Mouse (Mus musculus): ENCODE data around the gene 1300017J02Rik.
"Not testable (repeated sequence)": the region's sequence is repeated elsewhere in the genome, so short reads cannot be mapped to it uniquely, and the experiment has no call there.

1300017J02Rik gene

DNA sequence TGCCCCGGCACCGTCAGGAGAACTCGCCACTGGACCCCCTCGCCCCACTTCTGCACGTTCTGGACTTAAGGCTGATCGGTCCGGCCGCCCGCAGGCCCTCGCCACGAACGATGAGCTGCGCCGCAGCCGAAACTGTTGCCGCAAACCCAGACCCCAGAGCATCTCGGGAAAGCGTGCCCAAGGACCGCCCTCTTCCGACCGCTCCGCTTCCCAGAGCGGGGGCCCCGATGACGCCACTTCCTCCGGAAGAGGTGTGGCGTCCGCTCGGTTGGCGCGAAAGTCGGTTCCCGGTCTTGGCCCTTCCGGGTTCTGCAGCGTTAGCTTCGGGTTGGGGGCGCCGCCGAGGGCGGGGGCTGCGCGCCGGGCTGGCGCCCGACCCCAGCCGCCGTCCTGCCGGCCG is at the start of gene 1300017J02Rik, which contains the start of gene Topbp1:
TSS of gene 1300017J02Rik (minus strand) at position 156 of the 400 bp plus-strand sequence.
TSS of gene Topbp1 (plus strand) at position 289 of the 400 bp plus-strand sequence.
- peak; percentile 90 for DNase-seq

DNA sequence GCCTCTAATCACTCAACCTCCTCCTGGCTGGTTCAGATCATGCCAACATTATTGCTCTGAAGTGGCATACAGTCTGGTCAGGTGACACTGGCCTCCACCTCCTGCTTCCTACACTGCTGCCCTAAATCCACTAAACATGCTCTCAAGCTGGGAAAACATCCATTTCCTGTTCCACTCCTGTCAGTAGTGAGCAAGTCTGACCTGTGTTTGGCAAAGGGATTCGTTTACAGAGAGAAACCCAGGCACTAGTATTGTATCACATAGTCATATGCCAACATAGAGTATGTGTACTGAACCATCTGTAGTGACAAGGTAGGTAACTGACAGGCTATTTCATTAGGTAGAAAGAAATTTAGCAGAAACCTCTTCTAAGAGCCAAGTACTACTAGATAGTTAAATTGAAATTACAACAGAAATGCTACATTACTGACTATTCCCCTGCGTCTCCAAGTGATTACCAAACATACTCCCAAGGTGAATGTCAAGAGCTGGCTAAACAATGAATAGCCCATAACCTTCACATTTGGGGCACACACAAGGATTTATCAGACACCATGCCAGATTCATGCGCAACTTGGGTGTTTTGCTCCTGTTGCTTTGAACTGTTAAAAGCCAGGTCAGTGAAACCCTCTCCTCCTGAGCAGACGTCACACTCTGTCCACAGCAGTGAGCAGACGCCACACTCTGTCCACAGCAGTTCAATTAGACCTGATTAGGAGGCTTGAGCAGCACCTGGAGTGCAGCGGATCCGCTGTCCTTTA is 48.8 kb upstream of the 1300017J02Rik start:
- not testable (repeated sequence) for DNase-seq

DNA sequence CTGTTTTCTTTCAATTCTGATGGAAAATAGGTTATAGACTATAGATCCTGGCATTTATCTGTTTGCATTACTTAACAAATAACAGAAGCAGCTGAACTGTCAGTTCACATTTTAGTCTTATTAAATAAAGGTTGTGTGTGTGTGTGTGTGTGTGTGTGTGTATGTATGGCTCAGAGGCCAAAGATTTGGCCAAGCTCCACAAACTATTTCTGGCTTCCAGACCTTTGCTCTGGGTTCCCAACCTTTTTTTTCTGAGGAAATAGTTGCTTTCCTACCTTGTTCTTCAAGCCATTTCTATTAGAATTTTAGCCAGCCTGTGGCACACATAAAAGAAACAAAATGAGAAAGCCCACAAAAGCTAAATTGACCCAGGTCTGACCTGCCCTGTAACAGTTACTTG is 43.9 kb upstream of the 1300017J02Rik start:
- no peak for DNase-seq

DNA sequence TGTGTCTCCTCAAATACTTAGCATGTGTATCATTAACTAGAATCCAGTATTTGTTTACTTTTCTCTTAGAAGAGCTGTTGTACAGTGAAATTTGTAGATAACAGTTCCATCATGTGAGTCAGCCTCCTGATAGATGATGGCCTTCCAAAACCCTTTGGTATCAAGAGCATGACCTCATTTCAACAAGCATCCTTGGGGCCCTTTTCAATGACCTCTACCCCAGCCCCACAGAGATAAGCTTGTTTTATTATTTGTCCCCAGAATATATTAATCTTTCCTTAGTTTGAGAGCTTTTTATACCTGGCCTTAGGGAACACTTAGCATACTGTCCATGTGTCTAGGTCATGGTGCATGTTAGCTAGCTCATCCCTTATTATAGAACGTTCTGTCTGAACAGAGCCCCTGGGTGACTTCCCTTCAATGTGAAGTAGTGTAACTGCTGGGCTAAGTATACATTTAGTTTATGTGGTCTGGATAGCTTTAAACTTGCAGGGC is 43.2 kb upstream of the 1300017J02Rik start:
- no peak for DNase-seq

DNA sequence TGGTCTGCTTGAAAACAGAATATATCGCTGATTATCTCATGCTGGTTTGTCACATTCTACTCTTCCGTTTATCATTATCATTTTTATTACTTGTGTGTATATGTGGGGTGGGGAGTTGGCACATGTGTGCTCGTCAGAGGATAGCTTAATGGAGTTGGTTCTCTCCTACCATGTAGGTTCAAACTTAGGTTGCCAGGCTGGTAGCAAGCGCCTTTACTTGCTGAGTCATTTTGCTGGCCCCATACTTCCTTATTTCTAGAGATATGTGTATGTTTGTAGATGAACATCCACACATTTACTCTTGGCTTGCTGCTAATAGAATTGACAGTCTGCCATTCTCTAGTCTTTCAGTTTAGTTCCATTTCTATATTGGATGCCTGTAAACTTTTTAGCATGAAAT is 42.2 kb upstream of the 1300017J02Rik start:
- DNase-seq, result no peak

DNA sequence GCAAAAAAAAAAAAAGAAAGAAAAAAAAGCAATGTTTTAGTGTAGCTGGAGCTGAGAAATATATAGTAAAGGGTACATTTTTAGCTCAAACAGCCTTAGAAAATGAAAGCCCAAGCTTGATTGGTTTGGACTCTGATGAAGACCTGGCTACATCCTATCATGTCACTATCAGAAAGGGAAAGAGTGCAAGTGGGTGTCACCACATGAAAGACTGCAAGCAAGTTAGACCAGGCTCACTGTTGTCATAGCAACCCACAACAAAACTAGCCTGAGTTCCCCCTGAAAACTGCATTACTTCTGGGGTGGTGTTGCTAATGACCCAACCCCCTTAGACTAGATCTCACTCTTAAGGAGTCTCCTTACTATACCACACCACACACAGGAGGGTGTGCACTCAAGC is 32.0 kb upstream of the 1300017J02Rik start:
- no peak for DNase-seq

DNA sequence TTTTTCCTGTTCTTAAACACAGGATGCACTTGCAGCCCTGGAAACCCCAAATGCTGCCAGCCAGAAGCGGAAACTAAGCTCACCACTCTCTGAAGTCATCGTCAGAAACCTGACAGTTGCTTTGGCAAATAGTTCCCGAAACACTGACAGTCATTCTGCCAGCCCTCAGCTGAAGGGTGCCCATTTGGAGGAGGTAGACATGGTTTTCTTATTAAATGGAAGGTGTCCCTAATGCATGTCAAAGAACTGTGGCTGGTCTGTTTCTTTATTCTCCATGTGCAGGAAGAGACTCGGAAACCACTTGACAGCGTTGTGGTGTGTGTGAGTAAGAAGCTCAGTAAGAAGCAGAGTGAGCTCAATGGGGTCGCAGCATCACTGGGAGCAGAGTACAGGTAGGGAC is 27.8 kb upstream of the 1300017J02Rik start:
- no peak for DNase-seq

DNA sequence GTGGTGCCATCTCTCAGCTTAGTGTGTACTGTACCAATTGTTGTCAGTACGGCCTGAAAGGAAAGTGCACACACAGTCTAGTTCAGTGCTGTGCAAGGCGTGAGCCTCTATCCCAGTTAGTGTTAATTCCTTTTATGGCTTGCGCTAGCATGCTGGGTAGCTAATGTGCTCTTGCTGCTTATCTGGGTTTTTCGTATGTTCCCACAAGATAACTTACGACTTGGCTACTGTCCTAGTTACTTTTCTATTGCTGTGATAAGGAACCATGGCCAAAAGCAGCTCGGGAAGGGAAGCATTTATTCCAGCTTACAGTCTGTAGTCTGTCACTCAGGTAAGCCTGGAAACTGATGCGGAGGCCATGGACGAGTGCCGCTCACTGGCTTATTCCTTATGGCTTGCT is 21.6 kb upstream of the 1300017J02Rik start:
- DNase-seq, result no peak

DNA sequence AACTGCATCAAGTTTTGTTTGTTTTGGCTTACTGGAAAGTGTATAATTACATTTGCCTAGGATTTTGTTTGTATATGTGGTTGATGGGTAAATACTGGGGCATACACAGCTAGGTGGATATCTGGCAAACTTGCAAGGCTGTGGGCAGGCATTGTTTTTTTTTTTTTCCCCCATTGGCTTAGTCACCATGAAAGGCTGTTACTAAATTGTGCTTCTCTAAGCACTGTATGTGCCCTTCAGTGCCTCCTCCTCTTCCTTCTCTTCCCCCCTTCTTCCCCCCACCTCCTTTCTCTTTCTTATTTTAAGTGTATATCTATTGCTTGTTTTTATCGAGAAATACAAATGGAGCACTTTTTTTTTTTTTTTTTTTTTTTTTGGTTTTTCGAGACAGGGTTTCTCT is 19.8 kb upstream of the 1300017J02Rik start:
- no peak for DNase-seq

DNA sequence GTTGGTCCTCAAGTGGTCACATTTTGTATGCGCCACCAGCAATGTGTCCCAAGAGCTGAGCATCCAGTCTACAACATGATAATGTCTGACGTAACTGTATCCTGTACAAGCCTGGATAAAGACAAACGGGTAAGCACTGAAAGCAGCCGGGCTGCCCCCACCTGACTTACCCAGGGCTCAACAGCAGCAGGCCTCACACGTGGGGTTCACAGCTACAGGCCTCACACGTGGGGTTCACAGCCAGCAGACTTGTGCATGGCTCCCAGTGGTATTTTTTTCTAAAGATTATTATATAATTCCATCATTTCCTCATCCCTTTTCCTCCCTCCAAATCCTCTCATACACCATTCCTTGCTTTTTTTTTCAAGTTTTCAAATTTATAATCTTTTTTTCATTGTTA is 5.0 kb upstream of the 1300017J02Rik start:
- DNase-seq, result no peak

DNA sequence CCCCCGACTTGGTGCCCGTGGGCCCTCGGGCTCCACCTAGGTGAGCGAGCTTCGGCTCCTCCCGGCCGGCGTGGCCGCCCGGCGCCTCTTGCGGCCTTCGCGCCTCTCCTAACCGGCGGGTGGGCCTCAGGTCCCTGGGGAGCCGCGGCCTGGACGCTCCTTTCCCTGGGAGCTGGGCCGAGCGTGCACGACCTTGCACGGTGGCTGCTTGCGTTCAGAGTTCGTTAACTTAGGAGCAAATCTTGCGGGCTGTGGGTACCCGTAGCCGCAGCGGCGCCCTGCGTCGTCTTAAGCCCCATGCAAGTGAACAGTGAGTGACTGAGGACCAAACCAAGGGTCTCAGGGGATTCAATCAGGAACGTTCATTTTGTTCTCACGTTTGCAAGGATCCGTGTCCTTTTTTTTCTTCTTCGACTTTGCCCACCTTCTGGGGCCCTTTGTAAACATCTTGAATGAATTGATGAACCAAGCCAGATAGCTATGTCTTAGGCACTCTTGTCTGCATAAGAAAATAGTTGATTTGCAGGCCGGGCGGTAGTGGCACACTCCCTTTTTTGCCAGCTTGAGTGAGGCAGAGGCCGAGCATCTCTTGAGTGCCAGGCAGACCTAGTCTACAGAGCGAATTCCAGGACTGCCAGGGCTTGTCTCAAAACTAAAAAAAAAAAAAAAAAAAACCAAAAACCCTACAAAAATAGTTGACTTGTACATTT is 605 bp upstream of the 1300017J02Rik start:
- DNase-seq, result no peak

DNA sequence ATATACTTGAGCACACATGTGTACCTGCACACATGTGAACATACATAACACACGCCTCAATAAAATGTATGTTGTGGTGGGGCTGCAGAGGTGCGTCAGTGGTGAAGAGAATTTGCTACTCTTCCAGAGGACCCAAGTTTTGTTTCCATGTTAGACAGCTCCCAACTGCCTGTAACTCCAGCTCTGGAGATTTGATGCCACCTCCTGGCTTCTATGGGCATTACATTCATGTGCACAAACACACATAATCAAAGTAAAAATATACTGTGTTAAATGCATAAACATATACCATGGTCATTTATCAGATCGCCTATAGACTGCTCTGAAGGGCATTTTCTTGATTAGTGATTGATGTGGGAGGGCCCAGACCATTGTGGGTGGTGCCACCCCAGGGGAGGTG is 2.2 kb downstream of the 1300017J02Rik start:
- DNase-seq, result peak; percentile 20

DNA sequence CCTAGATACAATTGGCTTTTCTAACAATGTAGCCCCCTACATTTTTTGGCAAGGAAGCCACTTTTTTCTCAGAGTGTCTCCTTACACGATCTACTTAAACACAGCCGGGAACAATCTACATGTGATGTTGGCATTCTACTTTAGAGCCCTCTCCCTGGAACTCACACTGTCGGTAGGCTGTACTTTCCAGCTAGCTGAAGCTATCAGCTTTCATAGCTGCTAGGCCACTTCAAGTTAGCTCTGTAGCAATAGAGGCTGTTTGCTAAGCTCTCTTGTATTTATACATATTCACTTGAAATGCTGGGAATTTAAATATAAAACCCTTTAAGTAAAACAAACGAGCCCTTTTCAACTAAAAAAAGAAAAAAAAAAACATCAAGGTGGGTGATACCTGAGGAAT is 2.6 kb downstream of the 1300017J02Rik start:
- DNase-seq, result no peak

DNA sequence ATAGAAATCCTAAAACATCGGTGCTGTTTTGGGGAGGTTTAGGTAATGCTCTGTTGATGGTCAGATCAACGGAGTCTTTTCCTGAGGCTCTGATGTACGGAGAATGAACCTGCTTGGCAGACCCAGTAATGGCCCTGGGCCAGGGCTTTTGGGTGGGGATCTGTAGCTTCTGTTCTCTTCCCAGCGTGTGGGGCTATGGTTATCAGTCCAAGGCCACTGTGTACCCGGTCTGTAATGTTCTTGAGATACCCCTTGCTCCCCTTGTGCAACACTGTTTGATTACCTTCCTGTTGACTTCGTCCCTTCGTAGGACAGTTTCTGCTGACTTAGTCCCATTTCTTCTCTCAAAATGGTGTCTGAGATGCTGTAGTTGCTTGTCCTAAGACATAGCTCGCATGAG is 3.8 kb downstream of the 1300017J02Rik start:
- no peak for DNase-seq

DNA sequence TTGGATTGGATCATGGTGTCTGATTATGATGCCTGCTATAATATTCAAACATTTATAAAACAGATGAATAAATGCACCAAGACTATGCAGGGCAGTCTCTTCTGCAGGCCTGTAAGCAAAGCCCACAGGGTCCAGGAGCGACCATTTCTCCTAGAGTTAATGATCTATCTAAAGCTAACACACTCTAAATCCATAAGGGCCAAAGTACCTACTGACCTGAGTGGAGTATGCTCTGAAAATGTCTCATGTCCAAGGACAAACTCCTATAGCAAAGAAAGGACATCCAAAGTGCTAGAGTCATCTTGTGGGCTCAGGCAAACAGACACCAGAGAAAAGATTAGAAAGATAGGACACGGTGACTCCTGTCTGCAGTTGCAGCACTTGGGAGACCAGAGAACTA is 10.4 kb downstream of the 1300017J02Rik start:
- no peak for DNase-seq

DNA sequence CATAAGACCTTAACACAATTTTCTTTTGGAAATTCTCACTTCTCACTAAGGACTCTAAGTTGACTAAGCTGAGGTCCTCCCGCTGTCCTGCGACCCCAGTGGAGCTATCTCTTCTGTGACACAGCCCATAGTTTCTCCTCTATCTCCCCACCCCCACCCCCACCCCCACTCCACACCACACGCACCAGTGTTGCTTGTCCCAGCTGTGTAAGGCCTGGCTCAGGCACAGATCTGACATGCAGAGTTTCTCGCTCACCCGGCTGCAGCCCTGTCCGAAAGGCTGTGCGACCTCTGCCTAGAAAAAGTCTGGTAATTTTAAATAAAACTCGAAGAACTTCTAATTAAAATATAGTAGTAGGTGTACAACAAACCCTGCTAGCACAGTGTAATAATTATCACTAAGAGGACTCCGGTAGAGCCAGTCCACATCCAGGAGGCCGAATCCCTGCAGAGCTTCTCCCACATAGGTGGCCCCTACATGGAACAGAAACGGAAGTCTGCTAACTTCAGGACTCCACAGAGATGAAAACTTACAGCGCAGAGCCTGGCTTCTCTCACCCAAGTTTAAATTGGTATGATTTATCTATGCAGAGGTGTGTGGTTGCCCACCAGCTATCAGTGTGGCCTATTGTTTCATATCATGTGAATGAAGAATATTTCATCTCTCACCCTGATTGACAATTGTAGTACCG is 16.2 kb downstream of the 1300017J02Rik start:
- DNase-seq, result no peak

DNA sequence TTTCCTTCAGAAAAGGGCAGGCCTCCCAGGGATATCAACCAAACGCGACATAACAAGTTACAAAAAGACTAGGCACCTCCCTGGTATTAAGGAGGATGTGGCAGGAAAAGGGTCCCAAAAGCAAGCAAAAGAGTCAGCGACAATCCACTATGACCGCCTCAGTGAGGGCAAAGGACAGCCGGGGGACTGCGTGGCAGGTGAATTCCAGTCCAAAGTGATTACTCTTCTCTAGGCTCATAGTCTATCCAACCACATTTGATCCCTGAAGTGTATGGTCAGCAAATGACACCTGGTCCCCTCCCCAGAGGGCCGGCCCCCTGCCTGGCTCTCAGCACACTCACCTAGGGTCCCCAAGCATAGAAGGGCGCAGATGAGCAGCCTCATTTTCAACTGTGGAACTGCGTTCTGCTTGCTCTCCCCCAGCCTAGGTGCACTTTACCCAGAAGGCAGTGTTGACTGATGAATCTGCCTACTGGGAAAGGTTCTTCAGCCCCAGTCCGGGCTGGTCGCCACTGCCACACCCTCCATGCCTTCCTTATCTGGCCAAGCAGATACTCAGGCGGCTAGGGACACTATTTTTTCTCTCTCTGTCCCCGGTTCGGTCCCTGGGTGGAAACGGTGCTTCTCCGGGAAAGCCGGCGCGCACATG is 16.9 kb downstream of the 1300017J02Rik start:
- no peak for DNase-seq

DNA sequence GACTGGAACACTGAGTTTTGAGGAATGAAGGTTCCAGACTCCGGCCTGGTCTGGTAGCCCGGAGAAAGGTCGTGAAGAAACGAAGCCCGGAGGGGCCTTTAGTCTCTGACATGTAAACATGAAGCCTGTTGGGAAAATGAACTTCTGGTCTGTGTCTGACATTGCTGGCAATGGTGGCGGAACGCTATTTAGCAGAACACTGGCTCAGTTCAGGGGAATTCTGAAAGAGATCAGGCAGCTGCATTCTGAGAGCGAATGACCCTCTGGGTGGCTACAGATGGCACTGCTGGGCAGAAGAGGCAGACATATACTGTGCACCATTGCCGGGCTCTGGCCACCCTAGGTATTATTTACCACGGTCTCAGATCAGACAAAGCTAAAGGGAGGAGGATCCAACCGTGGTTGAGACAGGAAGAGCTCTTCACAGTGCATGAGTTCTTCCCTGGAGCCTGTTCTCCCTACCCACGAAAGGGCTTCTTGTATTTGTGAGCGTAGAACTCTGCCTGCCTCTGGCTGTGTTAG is 17.9 kb downstream of the 1300017J02Rik start:
- no peak for DNase-seq

DNA sequence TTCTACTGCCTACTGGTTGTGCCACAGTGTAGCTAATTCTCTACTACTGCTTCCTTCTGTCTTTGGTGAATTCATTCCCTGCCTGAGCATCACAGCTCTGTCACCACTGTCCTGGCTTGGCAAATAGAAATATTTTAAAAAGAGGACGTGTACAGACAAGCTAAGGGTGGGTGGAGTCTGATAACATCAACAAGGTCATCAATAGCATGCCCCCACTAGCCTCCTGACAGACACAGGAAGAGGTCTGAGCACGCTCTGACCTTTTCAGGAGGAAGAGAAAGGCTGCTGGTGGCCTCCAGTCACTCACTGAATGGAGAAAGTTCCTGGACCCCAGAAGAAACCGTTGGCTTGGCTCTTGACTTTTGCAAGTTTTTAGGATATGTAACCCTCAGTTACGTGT is 18.5 kb downstream of the 1300017J02Rik start:
- DNase-seq, result no peak

DNA sequence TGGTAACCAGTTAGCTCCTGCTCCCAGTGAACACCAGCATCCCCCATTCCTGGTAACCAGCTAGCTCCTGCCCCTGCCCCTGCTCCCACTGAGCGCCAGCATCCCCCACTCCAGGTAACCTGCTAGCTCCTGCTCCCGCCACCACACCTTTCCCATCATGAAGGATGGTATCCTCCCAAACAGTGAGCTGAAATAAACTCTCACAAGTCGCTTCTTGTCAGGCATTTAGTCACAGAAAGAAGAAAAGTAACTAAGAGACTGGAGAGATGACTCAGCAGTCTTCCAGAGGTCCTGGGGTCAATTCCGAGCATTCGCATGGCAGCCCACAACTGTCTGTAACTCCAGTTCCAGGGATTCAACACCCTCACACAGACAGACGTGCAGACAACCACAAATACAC is 28.0 kb downstream of the 1300017J02Rik start:
- no peak for DNase-seq

DNA sequence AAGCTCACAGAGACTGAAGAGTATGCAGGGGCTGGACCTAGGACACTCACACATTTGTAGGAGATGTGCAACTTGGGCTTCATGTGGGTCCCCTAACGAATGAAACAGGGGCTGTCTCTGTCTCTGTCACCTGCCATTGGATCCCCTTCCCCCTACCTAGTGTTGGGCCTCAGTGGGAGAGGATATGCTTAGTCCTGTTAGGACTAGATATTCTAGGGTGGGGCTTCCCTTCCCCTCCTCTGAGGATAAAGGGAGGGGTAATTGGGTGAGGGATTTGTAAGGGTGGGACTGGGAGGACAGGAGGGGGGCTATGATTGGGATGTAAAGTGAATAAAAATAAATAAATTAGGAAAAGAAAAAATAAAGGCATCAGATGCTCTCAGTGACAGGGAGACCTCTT is 29.2 kb downstream of the 1300017J02Rik start:
- no peak for DNase-seq

DNA sequence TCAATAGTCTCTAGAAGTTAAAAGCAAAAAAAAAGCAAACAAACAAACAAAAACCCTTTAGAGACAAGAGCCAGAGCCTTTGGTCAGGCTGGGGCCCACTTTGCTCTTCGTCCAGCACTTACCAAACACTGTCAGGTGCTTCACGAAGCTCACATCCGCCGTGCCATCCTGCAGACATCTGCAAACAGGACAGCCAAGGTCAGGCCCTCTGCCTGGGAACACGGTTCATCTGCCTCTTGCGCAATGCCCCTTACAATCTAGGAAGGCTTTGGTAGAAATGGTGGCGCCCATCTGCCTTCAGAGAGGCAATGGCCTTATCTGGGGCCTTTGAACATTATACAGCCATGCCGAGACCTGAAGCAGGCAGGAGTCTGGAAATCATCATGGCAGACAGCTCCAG is 30.1 kb downstream of the 1300017J02Rik start:
- no peak for DNase-seq

DNA sequence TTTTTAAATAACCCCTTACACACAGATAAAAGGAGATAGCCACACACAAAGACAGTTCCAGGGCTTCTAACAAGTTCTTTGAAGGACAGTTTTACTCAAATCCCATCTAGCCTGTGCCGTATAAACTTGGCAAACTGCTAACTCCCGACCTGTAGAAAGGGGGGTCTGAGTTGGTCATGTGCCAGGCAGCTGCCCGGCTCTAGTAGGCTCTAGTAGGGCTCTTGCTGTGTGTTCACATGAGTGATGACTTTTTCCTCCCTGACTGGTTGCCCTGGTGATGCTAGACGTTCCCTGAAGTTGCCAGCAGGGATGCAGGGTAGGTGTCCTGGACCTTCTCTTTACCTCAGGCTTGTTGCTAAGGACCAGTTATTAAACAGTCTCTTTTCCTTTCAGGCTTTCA is 33.8 kb downstream of the 1300017J02Rik start:
- DNase-seq, result no peak

All from cerebellum, adult 11-12 months (tissue).